Mouse (Mus musculus) adrenal gland, postnatal 0 days (tissue): ENCODE results near the gene Dmrtc2. TPM values are rescaled to one million over a fixed set of nuclear protein-coding genes. Genes with fewer than 3 reads are reported as not detected.

Experiments
- polyA plus RNA-seq: library from polyadenylated mRNA; unstranded; fragments of >200 nt; fragmentation: Nextera tagmentation; extraction: Ambion mirVana; gene quantifications from 2 replicates; pipeline ENCODE4 v1.2.1, GENCODE M21; 2015

Dmrtc2 gene
- not detected in 2 replicates for polyA plus RNA-seq

DNA sequence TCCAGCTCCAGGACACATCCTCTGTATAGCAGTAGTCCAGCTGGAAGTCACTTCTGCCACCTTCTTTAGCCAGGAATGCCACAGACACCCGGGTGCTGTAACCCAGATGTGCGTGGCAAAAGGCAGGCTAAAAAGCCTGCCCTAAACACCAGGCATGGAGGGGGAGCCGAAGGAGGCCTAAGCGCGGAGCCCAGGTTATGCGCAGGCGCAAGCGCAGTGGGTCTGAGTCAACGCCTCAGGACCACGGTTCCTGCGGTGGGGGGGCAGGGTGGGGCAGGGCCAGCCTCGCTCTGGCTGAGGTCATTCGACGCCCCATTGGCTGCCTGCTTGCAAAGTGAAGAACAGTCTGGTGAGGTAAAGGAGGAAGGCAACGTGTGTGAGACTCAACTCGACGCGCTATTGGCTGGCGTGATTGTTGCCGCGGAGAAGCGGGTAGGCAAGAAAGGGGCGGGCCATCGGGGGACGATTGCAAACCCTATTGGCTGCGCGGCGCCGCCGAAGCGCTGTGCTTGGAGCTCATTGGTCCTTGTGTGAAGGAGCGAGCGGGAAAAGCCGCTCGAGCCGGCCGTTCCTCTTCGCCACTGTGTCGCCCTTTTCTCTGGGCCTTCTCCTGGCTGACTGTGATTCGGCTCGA, at the start of gene Dmrtc2, which contains the start of gene Lypd4:
Gene Dmrtc2, plus strand, starts transcription at position 526 of the 634 bp plus-strand sequence.
Gene Lypd4, minus strand, starts transcription at position 410 of the 634 bp plus-strand sequence.

DNA sequence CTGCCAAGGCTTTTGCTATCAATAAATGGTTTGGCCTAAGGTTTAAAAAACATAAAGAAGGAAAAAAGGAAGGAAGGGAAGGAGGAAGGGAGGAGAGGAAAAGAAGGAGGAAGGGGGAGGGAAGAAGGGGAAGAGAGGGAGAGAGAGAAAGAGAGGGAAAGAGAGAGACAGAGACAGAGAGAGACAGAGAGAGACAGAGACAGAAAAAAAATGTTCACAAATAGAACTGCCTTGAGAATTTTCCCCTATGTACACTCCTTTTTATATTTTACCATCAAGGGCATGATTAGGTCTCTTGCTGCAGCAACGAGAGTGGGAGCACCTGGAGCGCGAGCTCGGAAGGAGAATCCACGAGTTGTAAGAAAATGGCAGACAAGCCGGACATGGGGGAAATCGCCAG, 7.9 kb upstream of the Dmrtc2 start, which contains the start of gene Gm9844:
Gene Gm9844, plus strand, starts transcription at position 301 of the 400 bp plus-strand sequence.

DNA sequence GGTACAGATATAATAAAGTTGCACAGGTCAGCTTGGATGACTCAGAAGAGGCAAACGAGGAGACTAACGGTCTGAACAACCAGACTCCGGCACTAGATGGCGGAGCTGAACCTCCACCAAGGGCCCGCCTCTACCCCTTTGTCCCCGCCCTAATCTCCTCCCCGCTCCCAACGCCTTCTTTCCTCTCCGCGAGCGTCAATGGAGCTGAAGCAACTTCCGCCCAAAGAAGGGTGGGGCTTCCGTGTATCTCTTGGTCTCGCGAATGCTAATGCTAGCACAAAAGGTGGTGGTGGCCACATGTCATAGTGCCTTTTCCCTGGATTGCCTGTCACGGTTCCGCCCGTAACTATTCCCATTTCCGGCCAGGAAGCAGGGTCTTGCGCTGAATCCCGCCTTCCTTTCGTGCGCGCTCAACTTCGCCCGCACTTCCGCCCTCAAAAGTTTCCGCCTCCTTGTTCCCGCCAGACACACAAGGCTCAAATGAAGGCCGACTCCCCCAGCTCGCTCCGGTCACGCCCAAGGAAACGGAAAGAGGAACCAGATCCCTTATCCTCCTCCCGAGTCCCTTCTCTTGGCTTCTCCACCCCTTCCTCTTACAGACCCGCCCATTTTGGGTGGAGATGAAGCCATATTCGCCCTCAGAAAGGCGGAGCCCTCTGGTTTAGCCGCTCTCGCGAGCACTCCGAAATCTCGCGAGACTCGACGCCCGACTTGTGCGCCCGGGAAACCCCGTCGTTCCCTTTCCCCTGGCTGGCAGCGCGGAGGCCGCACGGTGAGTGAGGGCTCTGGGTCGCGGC, 14.2 kb downstream of the Dmrtc2 start, which contains the start of gene Rps19:
Gene Rps19, plus strand, starts transcription at position 476 of the 797 bp plus-strand sequence.

GRCm38 (mm10) chr7:24897224-24897623, 27.4 kb downstream of the Dmrtc2 start, which contains the start of gene Cd79a:
TSS of gene Cd79a (plus strand) at chr7:24897381.

GRCm38 (mm10) chr7:24902630-24903443, 33.0 kb downstream of the Dmrtc2 start, which contains the start of gene Arhgef1:
TSS of gene Arhgef1 (plus strand) at chr7:24902912.

Other genes with a start within 250 kb of the Dmrtc2 start
- gene Lypd3, start 233.5 kb upstream of the Dmrtc2 start, polyA plus RNA-seq: 1.6 and 2.0 TPM in 2 replicates
- not detected in 2 replicates for gene Tex101, start 193.4 kb upstream of the Dmrtc2 start, polyA plus RNA-seq
- gene BC049730, start 160.8 kb upstream of the Dmrtc2 start, polyA plus RNA-seq: not detected in 2 replicates
- gene Gm4763, start 143.1 kb upstream of the Dmrtc2 start, polyA plus RNA-seq: not detected in 2 replicates
- 0.63 and 0.84 TPM in 2 replicates for gene Cd177, start 109.7 kb upstream of the Dmrtc2 start, polyA plus RNA-seq
- gene Ceacam10, start 92.9 kb upstream of the Dmrtc2 start, polyA plus RNA-seq: 0.36 and 0.82 TPM in 2 replicates
- gene Gm9844, start 7.8 kb upstream of the Dmrtc2 start, polyA plus RNA-seq: 9.4 and 19.0 TPM in 2 replicates
- gene Lypd4, start 116 bp upstream of the Dmrtc2 start, polyA plus RNA-seq: not detected in 2 replicates
- 1,981 and 2,504 TPM in 2 replicates for gene Rps19, start 14.3 kb downstream of the Dmrtc2 start, polyA plus RNA-seq
- gene Cd79a, start 27.3 kb downstream of the Dmrtc2 start, polyA plus RNA-seq: 2.2 and 3.0 TPM in 2 replicates
- 50.7 and 65.6 TPM in 2 replicates for gene Arhgef1, start 32.9 kb downstream of the Dmrtc2 start, polyA plus RNA-seq
- not detected in 2 replicates for gene Gm4881, start 74.4 kb downstream of the Dmrtc2 start, polyA plus RNA-seq
- 474 and 646 TPM in 2 replicates for gene Rabac1, start 102.7 kb downstream of the Dmrtc2 start, polyA plus RNA-seq
- 55.3 and 60.0 TPM in 2 replicates for gene Atp1a3, start 135.9 kb downstream of the Dmrtc2 start, polyA plus RNA-seq
- gene Grik5, start 202.3 kb downstream of the Dmrtc2 start, polyA plus RNA-seq: 4.1 and 5.5 TPM in 2 replicates
- gene Zfp574, start 202.5 kb downstream of the Dmrtc2 start, polyA plus RNA-seq: 14.3 and 18.7 TPM in 2 replicates